Mouse (Mus musculus) hindbrain, embryonic 10.5 days (tissue): ENCODE results near the gene Piezo1. TPM values are rescaled to one million over a fixed set of nuclear protein-coding genes. Genes with fewer than 3 reads are reported as not detected.
A peak's percentile ranks its signal among the peaks of the same experiment; 100 is the strongest.

Source experiments
- DNase-seq: peaks from one replicate; pipeline ENCODE4 v3.0.0-alpha.2; 2017; ENCODE audit warnings: low spot score
- H3K27ac ChIP-seq: fragments of 300-500 bp; sonication (generic); 2 replicates; pipeline ENCODE4 v1.5.1; 2016; ENCODE audit warnings: mild to moderate bottlenecking, moderate library complexity
- H3K27me3 ChIP-seq: fragments of 300-500 bp; sonication (generic); 2 replicates; pipeline ENCODE4 v1.6.1; 2016; ENCODE audit warnings: mild to moderate bottlenecking; ENCODE audit not compliant: poor library complexity, insufficient read depth, severe bottlenecking
- H3K36me3 ChIP-seq: fragments of 300-500 bp; sonication (generic); 2 replicates; pipeline ENCODE4 v1.6.1; 2016; ENCODE audit warnings: mild to moderate bottlenecking, moderate library complexity
- H3K4me1 ChIP-seq: fragments of 300-500 bp; sonication (generic); replicated peaks from 2 replicates; pipeline ENCODE4 v1.6.1; 2016; ENCODE audit warnings: mild to moderate bottlenecking
- H3K4me3 ChIP-seq: fragments of 300-500 bp; sonication (generic); 2 replicates; pipeline ENCODE4 v1.5.1; 2016; ENCODE audit warnings: mild to moderate bottlenecking, moderate library complexity
- H3K9me3 ChIP-seq: fragments of 300-500 bp; sonication (generic); 2 replicates; pipeline ENCODE4 v1.6.1; 2016; ENCODE audit warnings: mild to moderate bottlenecking, moderate library complexity
- WGBS: fragments of 180-500 bp; shearing (Covaris S2); methylation state at CpG from one replicate; pipeline ENCODE4 v1.1.7; 2016; 5-methylcytosine and 5-hydroxymethylcytosine counted together
- polyA plus RNA-seq: library from polyadenylated mRNA; unstranded; fragments of >200 nt; fragmentation: Nextera tagmentation; extraction: Ambion mirVana; gene quantifications from 2 replicates; pipeline ENCODE4 v1.2.1, GENCODE M21; 2016

Piezo1 gene
- polyA plus RNA-seq, 1 experiment from 2014 or later: 6.5 TPM

GRCm38 (mm10) chr8:122451161-122451703 lies 99.9 kb downstream of the Piezo1 start:
- Histone ChIP-seq H3K27me3 (peaks cover 12% of the 10 kb centered on the region; the same call in 1 of the 2 replicates), H3K4me3 (no peak overlapping the region), H3K36me3 (no peaks in the 10 kb centered on the region), H3K9me3 (no peaks in the 10 kb centered on the region), H3K27ac (no peak overlapping the region), H3K4me1 (0 out of 2 replicates have a peak, but pooled peaks cover under 1% of the 10 kb centered on the region)
- DNase-seq: no peak
- WGBS: 83% methylated on average over 7 of the region's 7 CpGs

DNA sequence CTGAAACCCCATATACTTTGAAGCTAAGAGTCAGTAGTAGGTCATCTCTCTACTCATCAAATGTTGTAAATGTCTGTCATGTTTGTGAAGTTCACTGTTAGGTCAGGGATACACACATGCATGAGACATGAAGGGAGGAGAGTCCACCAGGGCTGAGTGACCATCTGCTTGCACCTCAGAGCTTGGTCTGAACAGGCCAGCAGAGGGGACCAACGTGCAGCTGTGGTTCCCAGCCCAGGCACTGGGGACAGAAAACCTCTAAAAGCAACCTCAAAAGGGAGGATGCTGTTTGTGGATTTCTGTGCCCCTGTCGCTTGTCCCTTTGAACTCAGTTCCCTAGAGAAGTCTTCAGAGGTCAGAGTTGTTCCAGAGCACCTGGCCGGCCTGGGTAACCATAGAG lies 105.9 kb downstream of the Piezo1 start:
- DNase-seq: no peak
- Histone ChIP-seq H3K4me1 (peaks cover 32% of the 10 kb centered on the region), H3K4me3 (no peak overlapping the region), H3K27me3 (no peaks in the 10 kb centered on the region), H3K36me3 (peaks cover 2% of the 10 kb centered on the region), H3K27ac (peak overlapping the region; percentile 3; the same call in 1 of the 2 replicates), H3K9me3 (no peaks in the 10 kb centered on the region)
- WGBS: 65% methylated on average over 3 of the region's 3 CpGs

DNA sequence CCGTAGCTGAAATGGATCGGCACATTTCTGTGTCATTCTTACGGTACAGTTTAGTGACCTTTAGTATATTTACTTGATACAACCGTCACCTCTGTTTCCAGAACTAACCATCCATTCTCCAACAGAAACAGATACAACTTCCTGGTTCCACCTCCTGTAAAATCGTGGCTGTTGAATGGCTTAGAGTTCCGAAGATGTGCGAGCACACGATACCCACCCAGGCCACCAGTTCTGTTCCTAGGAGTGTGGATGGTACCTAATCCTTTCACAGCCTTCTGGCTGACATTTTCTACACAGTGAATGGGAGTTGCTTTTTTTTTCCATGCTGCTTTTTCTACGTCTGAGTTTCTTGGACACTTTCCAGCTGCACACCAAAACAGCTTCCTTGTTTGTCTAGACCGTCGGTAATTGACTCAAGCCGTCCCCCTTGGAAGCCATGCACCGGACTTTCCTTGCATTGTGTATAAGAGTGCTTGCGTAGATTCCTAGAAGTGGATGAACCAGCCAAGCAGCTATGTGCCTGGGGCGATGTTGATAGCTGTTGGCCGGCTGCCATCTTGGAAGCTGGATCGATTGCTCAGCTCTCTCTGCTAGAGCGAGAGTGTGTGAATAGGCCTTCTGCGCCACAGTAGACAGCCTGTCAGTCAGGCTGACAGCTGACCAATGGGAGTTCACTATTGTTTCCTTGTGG lies 106.9 kb downstream of the Piezo1 start:
- peaks cover 12% of the 10 kb centered on the region for H3K36me3 ChIP-seq
- 39% methylated on average over 19 of the region's 19 CpGs for WGBS
- no peaks in the 10 kb centered on the region for H3K9me3 ChIP-seq
- H3K4me3 ChIP-seq: peak overlapping the region; percentile 88
- peak; percentile 67 for DNase-seq
- peak overlapping the region; percentile 92 for H3K27ac ChIP-seq
- H3K4me1 ChIP-seq: peaks cover 32% of the 10 kb centered on the region
- H3K27me3 ChIP-seq: no peaks in the 10 kb centered on the region

DNA sequence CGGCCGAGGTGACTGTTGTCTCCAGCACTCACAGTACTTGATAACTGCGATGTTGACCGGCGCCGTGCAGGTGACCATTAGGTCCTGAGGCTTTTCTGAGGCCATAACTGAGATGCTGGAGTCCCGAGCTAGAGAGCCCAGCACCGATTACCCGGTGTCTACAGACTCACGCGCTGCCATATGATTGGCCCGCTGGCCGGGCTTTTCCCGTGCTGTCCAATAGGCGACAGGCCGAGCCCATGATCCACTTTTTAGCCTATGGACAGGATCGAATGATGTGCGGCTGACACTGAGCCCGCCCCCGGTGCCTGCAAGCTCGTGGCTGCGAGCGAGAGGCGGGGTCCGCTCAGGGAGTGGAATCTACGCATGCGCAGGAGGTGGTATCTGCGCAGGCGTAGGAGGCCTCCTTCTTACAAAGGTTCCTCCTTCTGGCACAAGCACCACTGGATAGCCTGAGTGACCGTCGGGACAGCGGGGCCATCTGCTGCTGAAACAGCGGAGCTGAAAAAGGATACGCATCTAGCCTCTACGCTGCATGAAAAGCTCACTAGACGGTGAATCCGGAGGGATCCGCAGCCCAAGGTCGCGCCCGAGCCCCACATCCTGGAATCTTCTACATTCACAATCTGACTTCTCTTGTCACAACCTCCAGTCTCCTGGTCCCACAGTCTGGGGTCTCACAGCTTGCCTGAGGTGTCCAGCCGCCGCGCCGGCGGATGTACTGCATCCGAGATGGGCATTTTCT lies 107.7 kb downstream of the Piezo1 start, which contains the start of gene Mvd:
Mvd (minus strand) TSS at position 161 of the 745 bp plus-strand sequence.
- DNase-seq: peak; percentile 100
- H3K27ac ChIP-seq: peak within 1 kb of the TSS; percentile 92
- peaks cover 33% of the 10 kb centered on the region for H3K4me1 ChIP-seq
- peaks cover 20% of the 10 kb centered on the region for H3K36me3 ChIP-seq
- H3K27me3 ChIP-seq: no peaks in the 10 kb centered on the region
- H3K4me3 ChIP-seq: peak within 1 kb of the TSS; percentile 88
- WGBS: under 1% methylated on average over 47 of the region's 47 CpGs
- no peaks in the 10 kb centered on the region for H3K9me3 ChIP-seq

DNA sequence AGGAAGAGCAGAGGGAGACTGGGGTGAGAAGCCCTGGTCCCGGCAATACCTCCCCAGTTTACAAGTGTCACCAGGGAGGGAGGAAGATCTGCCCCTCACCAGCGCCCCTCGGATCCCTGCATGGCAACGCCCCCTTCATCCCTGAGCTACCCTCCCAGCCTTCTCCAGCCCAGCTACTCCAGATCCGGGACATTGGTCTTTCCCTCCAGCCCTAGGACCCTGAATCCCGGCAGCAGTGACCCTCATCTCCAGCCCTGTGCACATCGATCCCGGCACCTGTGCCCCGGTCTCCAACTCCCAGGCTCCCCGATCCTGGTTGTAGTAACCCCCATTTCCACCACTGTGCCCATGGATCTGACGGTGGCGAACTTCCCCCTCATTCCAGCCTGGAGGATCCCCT lies 108.3 kb downstream of the Piezo1 start:
- WGBS: under 1% methylated on average over 12 of the region's 12 CpGs
- Histone ChIP-seq H3K9me3 (no peaks in the 10 kb centered on the region), H3K4me3 (peak overlapping the region; percentile 88), H3K27ac (peak overlapping the region; percentile 91), H3K36me3 (peaks cover 27% of the 10 kb centered on the region), H3K27me3 (no peaks in the 10 kb centered on the region), H3K4me1 (peaks cover 36% of the 10 kb centered on the region)
- DNase-seq: no peak

GRCm38 (mm10) chr8:122442356-122442755 lies 108.8 kb downstream of the Piezo1 start:
- DNase-seq: no peak
- Histone ChIP-seq H3K9me3 (no peaks in the 10 kb centered on the region), H3K4me1 (peaks cover 36% of the 10 kb centered on the region), H3K36me3 (peaks cover 31% of the 10 kb centered on the region), H3K4me3 (peak overlapping the region; percentile 88), H3K27me3 (no peaks in the 10 kb centered on the region), H3K27ac (peak overlapping the region; percentile 91)
- 26% methylated on average over 7 of the region's 7 CpGs for WGBS

GRCm38 (mm10) chr8:122441326-122441725 lies 109.8 kb downstream of the Piezo1 start:
- DNase-seq: no peak
- no peaks in the 10 kb centered on the region for H3K9me3 ChIP-seq
- 96% methylated on average over 1 of the region's 1 CpGs for WGBS
- peaks cover 36% of the 10 kb centered on the region for H3K4me1 ChIP-seq
- peaks cover 41% of the 10 kb centered on the region for H3K36me3 ChIP-seq
- H3K27me3 ChIP-seq: no peaks in the 10 kb centered on the region
- no peak overlapping the region for H3K4me3 ChIP-seq
- H3K27ac ChIP-seq: no peak overlapping the region

DNA sequence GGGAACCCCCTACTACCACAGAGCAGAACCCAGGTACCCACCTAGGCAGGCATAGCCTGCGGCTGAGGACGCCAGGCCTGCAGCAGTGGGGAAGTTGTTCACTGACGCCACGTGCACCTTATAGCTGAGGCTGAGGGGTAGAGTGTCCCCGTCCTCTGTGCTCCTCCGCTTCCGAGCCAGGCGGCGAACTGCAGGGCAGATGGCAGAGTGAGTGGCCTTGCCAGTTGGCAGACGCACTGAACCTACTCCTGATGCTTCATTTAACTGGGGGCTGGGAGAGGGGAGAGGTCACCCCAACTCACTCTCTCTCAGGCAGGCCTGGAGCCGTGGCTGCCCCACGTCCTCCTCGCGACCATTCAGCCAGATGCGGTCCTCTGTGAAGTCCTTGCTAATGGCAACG lies 111.8 kb downstream of the Piezo1 start:
- 93% methylated on average over 16 of the region's 16 CpGs for WGBS
- Histone ChIP-seq H3K4me1 (peaks cover 16% of the 10 kb centered on the region), H3K27ac (no peak overlapping the region), H3K36me3 (peaks cover 61% of the 10 kb centered on the region), H3K9me3 (peaks cover 5% of the 10 kb centered on the region; the same call in 1 of the 2 replicates), H3K27me3 (no peaks in the 10 kb centered on the region), H3K4me3 (no peak overlapping the region)
- no peak for DNase-seq

DNA sequence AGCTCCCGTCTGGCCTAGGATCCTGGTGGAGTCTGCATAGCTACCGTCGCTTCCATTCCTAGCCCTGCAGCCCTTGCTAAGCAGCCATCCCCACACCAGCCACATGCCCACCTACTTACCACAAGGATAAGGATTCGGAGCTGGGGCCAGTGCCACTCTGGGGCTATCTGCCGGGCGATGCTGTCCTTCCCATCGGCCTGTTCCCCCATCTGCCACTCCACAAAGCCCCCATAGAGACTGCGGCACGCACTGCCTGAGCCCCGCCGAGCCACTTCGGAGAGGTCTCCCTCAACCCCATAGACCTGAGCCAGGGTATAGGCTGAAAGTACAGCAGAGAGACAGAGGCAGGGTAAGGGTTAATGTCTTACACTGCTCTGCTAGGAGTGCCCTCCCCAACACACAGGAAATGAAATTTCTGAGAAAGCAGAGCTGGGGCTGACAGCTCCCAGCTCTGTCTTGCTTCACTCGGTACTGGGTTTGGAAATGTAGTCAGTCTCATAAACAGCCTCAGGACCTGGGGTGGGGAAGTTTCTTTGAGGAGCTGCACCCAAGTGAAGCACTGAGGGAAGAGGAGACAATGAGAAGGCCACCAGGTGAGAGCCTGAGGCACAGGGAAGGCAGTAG lies 113.3 kb downstream of the Piezo1 start:
- H3K4me3 ChIP-seq: no peak overlapping the region
- 90% methylated on average over 13 of the region's 13 CpGs for WGBS
- no peaks in the 10 kb centered on the region for H3K27me3 ChIP-seq
- no peak overlapping the region for H3K27ac ChIP-seq
- H3K4me1 ChIP-seq: peaks cover 20% of the 10 kb centered on the region
- peaks cover 71% of the 10 kb centered on the region for H3K36me3 ChIP-seq
- H3K9me3 ChIP-seq: peaks cover 5% of the 10 kb centered on the region; the same call in 1 of the 2 replicates
- DNase-seq: no peak

- WGBS: 86% methylated on average over 20 of the region's 20 CpGs
These were observed 114.5 kb downstream of the Piezo1 start for GRCm38 (mm10) chr8:122436586-122437125.

GRCm38 (mm10) chr8:122436146-122436545 lies 115.0 kb downstream of the Piezo1 start:
- Histone ChIP-seq H3K36me3 (peaks cover 71% of the 10 kb centered on the region), H3K27me3 (peaks cover 6% of the 10 kb centered on the region; the same call in 1 of the 2 replicates), H3K27ac (no peak overlapping the region), H3K4me3 (no peak overlapping the region), H3K4me1 (peaks cover 28% of the 10 kb centered on the region), H3K9me3 (peaks cover 5% of the 10 kb centered on the region; the same call in 1 of the 2 replicates)
- no peak for DNase-seq
- WGBS: 93% methylated on average over 9 of the region's 9 CpGs

More at GRCm38 (mm10) chr8:122436586-122437125, 114.5 kb downstream of the Piezo1 start:
- no peak for DNase-seq
- Histone ChIP-seq H3K4me1 (peaks cover 25% of the 10 kb centered on the region), H3K27ac (no peak overlapping the region), H3K27me3 (peaks cover 2% of the 10 kb centered on the region; the same call in 1 of the 2 replicates), H3K36me3 (peaks cover 71% of the 10 kb centered on the region), H3K4me3 (no peak overlapping the region), H3K9me3 (peaks cover 5% of the 10 kb centered on the region; the same call in 1 of the 2 replicates)

- DNase-seq: no peak
- Histone ChIP-seq H3K9me3 (peaks cover 5% of the 10 kb centered on the region; the same call in 1 of the 2 replicates), H3K36me3 (peaks cover 70% of the 10 kb centered on the region), H3K27ac (no peak overlapping the region), H3K27me3 (peaks cover 6% of the 10 kb centered on the region; the same call in 1 of the 2 replicates), H3K4me1 (peaks cover 33% of the 10 kb centered on the region), H3K4me3 (no peak overlapping the region)
- WGBS: 91% methylated on average over 6 of the region's 6 CpGs
These were observed 115.8 kb downstream of the Piezo1 start for GRCm38 (mm10) chr8:122435375-122435774.
